Mouse (Mus musculus) midbrain, embryonic 14.5 days (tissue): ENCODE measurements around the gene Macrod1. TPM values are rescaled to one million over a fixed set of nuclear protein-coding genes. Genes with fewer than 3 reads are reported as not detected.

Experiments
- ATAC-seq: fragments of 200-750 bp; cut with Nextera tagmentation; 2 replicates; pipeline ENCODE4 v1.8.0; 2017; ENCODE audit warnings: moderate number of reproducible peaks, moderate library complexity; ENCODE audit not compliant: low FRiP score, low TSS enrichment
- DNase-seq: peaks from one replicate; pipeline ENCODE4 v3.0.0-alpha.2; 2015
- H3K27ac ChIP-seq: fragments of 300-500 bp; sonication (generic); replicated peaks from 2 replicates; pipeline ENCODE4 v1.5.1; 2014; ENCODE audit warnings: mild to moderate bottlenecking, low read depth, low read length, moderate library complexity
- H3K27me3 ChIP-seq: fragments of 300-500 bp; sonication (generic); 2 replicates; pipeline ENCODE4 v1.6.1; 2014; ENCODE audit warnings: low read length, control low read depth, mixed read lengths; ENCODE audit not compliant: control insufficient read depth, insufficient read depth
- H3K36me3 ChIP-seq: fragments of 300-500 bp; sonication (generic); 2 replicates; pipeline ENCODE4 v1.6.1; 2014; ENCODE audit warnings: low read length, control low read depth; ENCODE audit not compliant: control insufficient read depth, insufficient read depth
- H3K4me1 ChIP-seq: fragments of 300-500 bp; sonication (generic); 2 replicates; pipeline ENCODE4 v1.6.1; 2014; ENCODE audit warnings: mild to moderate bottlenecking, antibody characterized with exemption, low read length, control low read depth; ENCODE audit not compliant: control insufficient read depth, insufficient read depth
- H3K4me2 ChIP-seq: fragments of 300-500 bp; sonication (generic); 2 replicates; pipeline ENCODE4 v1.6.1; 2014; ENCODE audit warnings: mild to moderate bottlenecking, low read length, moderate library complexity
- H3K4me3 ChIP-seq: fragments of 300-500 bp; sonication (generic); replicated peaks from 2 replicates; pipeline ENCODE4 v1.5.1; 2014; ENCODE audit warnings: low read depth, low read length
- H3K9ac ChIP-seq: fragments of 300-500 bp; sonication (generic); replicated peaks from 2 replicates; pipeline ENCODE4 v1.6.1; 2014; ENCODE audit warnings: mild to moderate bottlenecking, low read length, moderate library complexity
- H3K9me3 ChIP-seq: fragments of 300-500 bp; sonication (generic); 2 replicates; pipeline ENCODE4 v1.6.1; 2016; ENCODE audit warnings: low read length, control low read depth, mixed read lengths; ENCODE audit not compliant: control insufficient read depth
- WGBS: fragments of 180-500 bp; shearing (Covaris S2); extraction: QIAGEN DNeasy Blood & Tissue Kit; methylation state at CpG from one replicate; pipeline ENCODE4 v1.1.7; 2014; 5-methylcytosine and 5-hydroxymethylcytosine counted together
- polyA plus RNA-seq: library from polyadenylated mRNA; unstranded; fragments of >200 nt; fragmentation: Nextera tagmentation; extraction: Ambion mirVana; gene quantifications from 2 replicates; pipeline ENCODE4 v1.2.1, GENCODE M21; 2014

Macrod1 gene
- polyA plus RNA-seq, 1 experiment from 2014 or later, result 3.4 TPM

GRCm38 (mm10) chr19:7226511-7226914 is 169.9 kb downstream of the Macrod1 start:
- H3K36me3 ChIP-seq, result peaks cover 60% of the 10 kb centered on the region
- no peak overlapping the region for H3K4me3 ChIP-seq
- H3K27me3 ChIP-seq, result no peaks in the 10 kb centered on the region
- H3K4me1 ChIP-seq, result no peaks in the 10 kb centered on the region
- 83% methylated on average over 6 of the region's 6 CpGs for whole genome bisulfite sequencing
- no peak for ATAC-seq
- no peak for DNase-seq
- no peak overlapping the region for H3K9ac ChIP-seq
- H3K27ac ChIP-seq, result no peak overlapping the region
- no peaks in the 10 kb centered on the region for H3K9me3 ChIP-seq
- H3K4me2 ChIP-seq, result no peak overlapping the region

- H3K27me3 ChIP-seq, result no peaks in the 10 kb centered on the region
- no peak overlapping the region for H3K4me3 ChIP-seq
- no peak overlapping the region for H3K9ac ChIP-seq
- H3K9me3 ChIP-seq, result no peaks in the 10 kb centered on the region
- peaks cover 45% of the 10 kb centered on the region for H3K36me3 ChIP-seq
- no peak overlapping the region for H3K4me2 ChIP-seq
- H3K4me1 ChIP-seq, result peaks cover under 1% of the 10 kb centered on the region; the same call in 1 of the 2 replicates
- 53% methylated on average over 8 of the region's 8 CpGs for WGBS
- peak; percentile 86 for ATAC-seq
- H3K27ac ChIP-seq, result no peak overlapping the region
- DNase-seq, result peak; percentile 88
Measured at GRCm38 (mm10) chr19:7234537-7235221, 178.1 kb downstream of the Macrod1 start.

- ATAC-seq (no peak), DNase-seq (no peak)
- peaks cover 38% of the 10 kb centered on the region for H3K36me3 ChIP-seq
- peaks cover 8% of the 10 kb centered on the region; the same call in 1 of the 2 replicates for H3K4me1 ChIP-seq
- no peak overlapping the region for H3K4me3 ChIP-seq
- H3K9ac ChIP-seq, result no peak overlapping the region
- no peak overlapping the region for H3K27ac ChIP-seq
- no peaks in the 10 kb centered on the region for H3K9me3 ChIP-seq
- H3K4me2 ChIP-seq, result no peak overlapping the region
- 92% methylated on average over 9 of the region's 9 CpGs for whole genome bisulfite sequencing
- H3K27me3 ChIP-seq, result no peaks in the 10 kb centered on the region
Measured at GRCm38 (mm10) chr19:7235461-7235860, 178.9 kb downstream of the Macrod1 start.

- Histone ChIP-seq H3K4me1 (peaks cover 8% of the 10 kb centered on the region; the same call in 1 of the 2 replicates), H3K27me3 (no peaks in the 10 kb centered on the region), H3K27ac (no peak overlapping the region), H3K9me3 (no peaks in the 10 kb centered on the region), H3K9ac (no peak overlapping the region), H3K4me2 (no peak overlapping the region), H3K36me3 (peaks cover 34% of the 10 kb centered on the region), H3K4me3 (no peak overlapping the region)
- WGBS, result 92% methylated on average over 2 of the region's 2 CpGs
- DNase-seq, result no peak
- ATAC-seq, result no peak
Measured at GRCm38 (mm10) chr19:7236011-7236410, 179.4 kb downstream of the Macrod1 start.

GRCm38 (mm10) chr19:7236742-7237141 is 180.1 kb downstream of the Macrod1 start:
- H3K4me2 ChIP-seq, result no peak overlapping the region
- H3K4me3 ChIP-seq, result no peak overlapping the region
- DNase-seq (no peak), ATAC-seq (no peak)
- H3K27ac ChIP-seq, result no peak overlapping the region
- no peaks in the 10 kb centered on the region for H3K9me3 ChIP-seq
- H3K4me1 ChIP-seq, result peaks cover 8% of the 10 kb centered on the region; the same call in 1 of the 2 replicates
- H3K9ac ChIP-seq, result no peak overlapping the region
- no peaks in the 10 kb centered on the region for H3K27me3 ChIP-seq
- H3K36me3 ChIP-seq, result peaks cover 27% of the 10 kb centered on the region
- WGBS, result 91% methylated on average over 4 of the region's 4 CpGs

- Histone ChIP-seq H3K27ac (no peak overlapping the region), H3K4me1 (peaks cover 8% of the 10 kb centered on the region; the same call in 1 of the 2 replicates), H3K4me2 (peak overlapping the region; percentile 92), H3K27me3 (no peaks in the 10 kb centered on the region), H3K9ac (peak overlapping the region; percentile 69; the same call in 1 of the 2 replicates), H3K36me3 (0 out of 2 replicates have a peak, but pooled peaks cover 6% of the 10 kb centered on the region), H3K4me3 (peak overlapping the region; percentile 62), H3K9me3 (no peaks in the 10 kb centered on the region)
- ATAC-seq (no peak), DNase-seq (no peak)
- 86% methylated on average over 3 of the region's 3 CpGs for WGBS
Measured at GRCm38 (mm10) chr19:7239574-7239973, 183.0 kb downstream of the Macrod1 start.

GRCm38 (mm10) chr19:7240291-7240690 is 183.7 kb downstream of the Macrod1 start:
- Histone ChIP-seq H3K27me3 (no peaks in the 10 kb centered on the region), H3K9me3 (no peaks in the 10 kb centered on the region), H3K36me3 (0 out of 2 replicates have a peak, but pooled peaks cover 6% of the 10 kb centered on the region), H3K4me3 (peak overlapping the region; percentile 62), H3K4me2 (peak overlapping the region; percentile 92), H3K4me1 (peaks cover 8% of the 10 kb centered on the region; the same call in 1 of the 2 replicates), H3K27ac (peak overlapping the region; percentile 78), H3K9ac (peak overlapping the region; percentile 69)
- DNase-seq (peak; percentile 15), ATAC-seq (0 out of 2 replicates have a peak, but pooled peaks have one; percentile 1)
- 3% methylated on average over 13 of the region's 13 CpGs for WGBS

GRCm38 (mm10) chr19:7240782-7241690 is 184.4 kb downstream of the Macrod1 start, which contains the start of gene Naa40:
Gene Naa40, minus strand, starts transcription at chr19:7241183.
- DNase-seq (peak; percentile 99), ATAC-seq (peak; percentile 94)
- H3K9me3 ChIP-seq, result no peaks in the 10 kb centered on the region
- H3K27me3 ChIP-seq, result no peaks in the 10 kb centered on the region
- peak within 1 kb of the TSS; percentile 62 for H3K4me3 ChIP-seq
- peak within 1 kb of the TSS; percentile 78 for H3K27ac ChIP-seq
- H3K4me2 ChIP-seq, result peak within 1 kb of the TSS; percentile 92
- 0 out of 2 replicates have a peak, but pooled peaks cover 6% of the 10 kb centered on the region for H3K36me3 ChIP-seq
- H3K9ac ChIP-seq, result peak within 1 kb of the TSS; percentile 69
- WGBS, result under 1% methylated on average over 80 of the region's 80 CpGs
- H3K4me1 ChIP-seq, result peaks cover 8% of the 10 kb centered on the region; the same call in 1 of the 2 replicates
